Mouse (Mus musculus): ENCODE measurements around the gene Arrdc5. TPM values are rescaled to one million over a fixed set of nuclear protein-coding genes. Genes with fewer than 3 reads are reported as not detected.

The Arrdc5 gene
- total RNA-seq, 2 experiments from 2014 or later = not detected

DNA sequence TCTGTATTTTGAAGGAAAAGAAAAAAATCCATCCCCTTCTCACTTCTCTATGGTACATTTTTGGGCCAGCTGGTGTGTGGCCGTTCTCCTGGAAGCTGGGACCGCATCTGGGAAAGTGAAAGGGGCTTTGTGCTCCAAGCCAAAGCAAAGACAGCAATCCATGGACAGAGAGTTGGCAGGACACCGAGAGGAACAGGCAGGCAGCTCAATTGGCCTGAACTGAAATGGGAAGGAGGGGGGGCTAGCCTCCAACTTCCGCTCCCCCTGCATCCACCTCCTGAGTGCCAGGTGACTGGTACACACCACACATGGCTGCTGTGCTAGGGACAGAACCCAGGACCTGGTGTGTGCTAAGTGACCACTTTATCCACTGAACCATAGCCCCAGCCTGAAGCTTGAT, 17.3 kb downstream of the Arrdc5 start:
- DNase-seq = no peak
- intact Hi-C loops (cut with DNase I; ENCODE audit: low total_unique reads) = no loop called here

- no peak for DNase-seq
- intact Hi-C loops (cut with DNase I; ENCODE audit: low total_unique reads) = no loop called here
These were observed 18.9 kb downstream of the Arrdc5 start for GRCm38 (mm10) chr17:56281193-56281592.

DNA sequence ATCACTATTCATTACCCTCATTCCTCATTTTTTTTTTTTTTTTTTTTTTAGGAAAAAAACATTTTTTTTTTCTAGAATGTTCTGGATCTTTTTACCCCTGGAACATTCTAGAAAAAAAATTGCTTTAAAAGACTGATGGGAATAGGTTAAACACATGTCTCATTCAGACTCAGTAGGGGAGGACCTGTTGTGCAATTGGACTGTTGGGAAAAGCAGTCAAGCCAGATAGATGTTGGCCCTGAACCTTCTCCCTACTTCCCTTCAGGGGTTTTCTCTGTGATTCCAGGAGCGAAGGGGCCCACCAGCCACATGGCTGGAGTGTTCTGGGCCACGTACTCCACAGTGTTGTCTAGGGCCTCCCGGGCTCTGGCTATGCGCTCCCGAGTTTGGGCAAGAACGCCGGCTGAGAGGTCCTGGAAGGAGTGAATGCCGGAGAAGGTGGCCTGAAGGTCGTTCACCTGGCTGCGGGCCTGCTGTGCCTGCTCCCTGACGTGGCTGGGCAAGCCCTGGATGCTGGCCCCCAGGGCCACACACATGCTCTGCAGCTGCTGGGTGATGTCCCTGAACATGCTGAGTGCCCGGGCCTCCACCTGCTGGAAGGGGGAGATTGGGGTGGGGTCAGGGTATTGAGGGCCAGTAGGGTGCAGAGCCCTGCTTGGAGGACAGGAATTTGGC, 20.5 kb downstream of the Arrdc5 start:
- intact Hi-C loops (cut with DNase I; ENCODE audit: low total_unique reads) = no loop called here
- peak; percentile 57 for DNase-seq

DNA sequence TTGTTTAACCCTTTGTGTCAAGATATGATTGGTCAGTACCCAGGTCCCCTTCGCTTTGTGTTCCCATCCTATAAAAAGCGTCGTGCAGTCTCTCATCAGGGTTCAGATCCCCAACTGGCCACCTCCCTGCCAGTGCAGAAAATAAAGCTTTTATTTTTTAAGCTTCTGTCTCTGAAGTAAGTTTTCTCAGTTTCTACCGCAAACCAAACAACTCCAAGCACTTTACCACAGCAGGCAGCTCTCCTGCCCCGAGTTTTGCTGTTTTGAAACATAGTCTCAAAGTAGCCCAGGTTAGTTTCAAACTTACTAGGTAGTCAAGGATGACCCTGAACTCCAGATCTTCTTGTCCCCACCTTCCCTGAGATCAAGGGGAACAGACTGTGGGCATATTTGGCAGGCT, 21.7 kb downstream of the Arrdc5 start:
- intact Hi-C loops (cut with DNase I; ENCODE audit: low total_unique reads) = no loop called here
- DNase-seq = no peak

- intact Hi-C loops (cut with DNase I; ENCODE audit: low total_unique reads) = no loop called here
- DNase-seq = no peak
These were observed 22.6 kb downstream of the Arrdc5 start for GRCm38 (mm10) chr17:56277567-56277893.

GRCm38 (mm10) chr17:56276643-56277566, 23.2 kb downstream of the Arrdc5 start, which contains the start of gene Ticam1:
TSS of gene Ticam1 (minus strand) at chr17:56276786.
- intact Hi-C loops (cut with DNase I; ENCODE audit: low total_unique reads) = no loop called here
- DNase-seq = peak; percentile 91

- peak; percentile 38 for DNase-seq
- intact Hi-C loops (cut with DNase I; ENCODE audit: low total_unique reads) = no loop called here
These were observed 24.1 kb downstream of the Arrdc5 start for GRCm38 (mm10) chr17:56275842-56276480.

DNA sequence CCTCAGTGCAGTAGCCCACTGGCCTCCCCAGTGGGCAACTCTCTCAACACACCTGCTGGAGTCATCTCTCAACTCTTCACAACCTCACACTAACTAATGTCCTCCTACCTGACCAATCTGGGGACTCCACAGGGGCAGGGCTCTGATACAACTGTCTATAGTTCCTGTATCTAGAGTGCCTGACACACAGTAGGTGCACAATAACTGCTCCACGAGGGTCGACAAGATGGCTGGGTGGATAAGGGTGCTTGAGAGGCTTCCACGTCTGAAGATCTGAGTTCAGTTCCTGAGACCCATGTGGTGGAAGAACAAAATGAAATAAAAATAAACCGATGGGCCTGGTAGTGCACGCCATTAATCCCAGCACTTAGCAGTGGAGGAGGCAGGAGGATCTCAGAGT, 26.1 kb downstream of the Arrdc5 start:
- intact Hi-C loops (cut with DNase I; ENCODE audit: low total_unique reads) = no loop called here
- no peak for DNase-seq

DNA sequence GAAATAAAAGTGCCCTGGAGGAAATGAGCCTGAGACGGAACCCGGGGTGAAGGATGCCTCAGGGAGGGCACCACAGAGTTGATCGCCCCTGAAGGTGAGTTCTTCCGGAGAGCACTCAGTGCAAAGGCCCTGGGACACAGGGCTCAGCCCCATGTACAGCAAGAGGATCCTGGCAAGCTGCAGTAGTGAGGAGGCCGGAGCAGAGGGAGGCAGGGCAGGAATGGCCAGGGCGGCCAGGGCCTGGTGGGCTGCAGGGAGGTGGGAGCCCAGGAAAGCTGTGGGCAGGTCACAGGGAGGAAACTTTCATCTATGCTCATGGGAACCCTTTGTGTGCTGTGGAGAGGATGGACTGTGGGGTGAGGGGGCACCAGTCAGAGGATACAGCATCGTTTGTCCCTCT, 26.6 kb downstream of the Arrdc5 start:
- DNase-seq = no peak
- intact Hi-C loops (cut with DNase I; ENCODE audit: low total_unique reads) = no loop called here

- intact Hi-C loops (cut with DNase I; ENCODE audit: low total_unique reads) = no loop called here
- no peak for DNase-seq
These were observed 27.4 kb downstream of the Arrdc5 start for GRCm38 (mm10) chr17:56272644-56273043.

DNA sequence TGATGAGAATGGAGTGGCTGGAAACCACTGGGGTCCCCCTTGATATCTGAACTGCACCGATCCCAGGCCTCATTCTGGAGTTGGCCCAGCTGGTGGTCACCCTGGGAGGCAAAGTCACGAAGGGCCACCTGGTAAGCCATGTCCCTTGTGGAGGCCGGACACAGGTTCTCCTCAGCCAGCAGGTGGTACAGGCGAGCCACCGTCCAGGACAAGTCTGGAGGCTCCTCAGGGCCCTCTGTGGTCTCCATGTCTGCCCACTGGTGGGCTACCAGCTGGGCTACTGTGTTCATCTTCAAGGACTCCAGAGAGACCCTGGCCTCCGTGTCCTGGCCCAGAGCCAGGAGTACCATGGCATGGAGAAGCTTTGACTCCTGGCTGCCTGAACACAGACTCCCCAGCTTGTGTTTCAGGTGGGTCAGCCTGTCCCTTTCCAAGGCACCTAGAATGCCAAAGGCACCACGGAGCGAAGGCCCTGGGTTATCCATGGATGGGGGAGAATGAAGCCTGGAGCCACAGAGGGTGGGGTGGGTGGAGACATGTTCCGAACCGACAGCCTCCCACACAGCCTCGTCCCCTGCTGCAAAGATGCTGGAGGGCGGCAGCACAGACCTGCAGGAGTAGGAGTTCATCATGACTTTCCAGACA, 28.4 kb downstream of the Arrdc5 start:
- intact Hi-C loops (cut with DNase I; ENCODE audit: low total_unique reads) = no loop called here
- DNase-seq = peak; percentile 9

DNA sequence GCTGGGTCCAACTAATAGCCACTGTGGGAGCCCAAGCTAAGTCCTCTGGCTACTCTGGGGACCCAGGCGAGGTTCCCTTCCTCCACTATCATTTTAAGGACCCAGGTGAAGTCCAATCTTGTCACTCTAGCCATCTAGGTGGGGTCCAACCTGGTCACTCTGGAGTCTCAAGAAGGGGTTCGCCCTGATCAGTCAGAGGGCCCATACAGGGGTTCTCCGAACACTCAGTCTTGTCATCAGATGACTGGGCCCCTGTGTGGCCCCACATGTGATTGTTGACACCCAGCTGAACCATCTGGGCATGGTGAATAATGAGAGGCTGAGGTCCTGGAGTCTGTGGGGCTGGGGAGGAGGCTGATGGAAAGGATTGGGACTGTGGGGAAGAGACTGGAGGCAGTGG, 30.3 kb downstream of the Arrdc5 start:
- no peak for DNase-seq

DNA sequence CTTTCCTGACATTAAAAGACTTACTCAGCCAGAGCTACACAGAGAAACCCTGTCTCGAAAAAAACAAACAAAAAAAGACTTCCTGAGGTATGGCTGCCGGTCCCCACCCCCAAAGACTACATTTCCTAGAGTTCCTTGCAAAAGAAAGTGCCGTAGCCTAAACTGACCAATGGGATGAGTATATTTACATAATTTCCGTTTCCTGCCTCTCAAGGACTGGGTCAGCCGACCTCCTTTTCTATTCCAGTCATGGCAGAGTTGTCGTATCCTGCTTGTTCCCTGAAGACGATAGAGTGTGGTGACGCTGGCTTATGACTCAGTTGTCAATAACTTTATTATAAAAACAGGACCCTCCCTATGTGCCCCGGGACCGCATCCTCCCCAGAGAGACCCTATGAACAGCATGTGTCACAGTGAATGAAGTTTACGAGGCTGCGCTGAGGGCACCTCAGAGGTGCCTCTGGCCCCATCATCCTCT, 30.9 kb downstream of the Arrdc5 start:
- DNase-seq = peak; percentile 47
- intact Hi-C loops (cut with DNase I; ENCODE audit: low total_unique reads) = no loop called here

More for the DNA sequence above, 30.3 kb downstream of the Arrdc5 start:
- intact Hi-C loops (cut with DNase I; ENCODE audit: low total_unique reads) = no loop called here

DNA sequence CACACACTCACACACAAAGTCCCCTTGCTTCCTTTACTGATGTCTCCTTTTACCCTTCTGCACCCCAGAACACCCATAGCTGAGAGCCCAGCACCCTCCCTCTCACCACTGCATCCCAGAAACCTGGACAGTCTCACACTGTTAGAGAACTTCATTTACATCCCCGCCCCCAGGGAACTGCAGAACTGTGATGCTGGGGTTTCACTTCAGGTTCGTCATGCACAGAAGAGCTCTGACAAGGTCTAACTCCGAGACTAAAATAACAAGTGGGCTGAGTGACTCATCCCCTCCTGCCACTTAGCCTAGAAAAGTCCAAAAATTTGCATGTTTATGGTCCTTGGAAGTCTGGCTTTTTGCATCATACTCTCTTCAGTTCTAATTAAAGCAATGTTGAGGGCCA, 33.8 kb downstream of the Arrdc5 start:
- no peak for DNase-seq
- intact Hi-C loops (cut with DNase I; ENCODE audit: low total_unique reads) = no loop called here

- no peak for DNase-seq
- intact Hi-C loops (cut with DNase I; ENCODE audit: low total_unique reads) = no loop called here
These were observed 34.2 kb downstream of the Arrdc5 start for GRCm38 (mm10) chr17:56265869-56266268.

DNA sequence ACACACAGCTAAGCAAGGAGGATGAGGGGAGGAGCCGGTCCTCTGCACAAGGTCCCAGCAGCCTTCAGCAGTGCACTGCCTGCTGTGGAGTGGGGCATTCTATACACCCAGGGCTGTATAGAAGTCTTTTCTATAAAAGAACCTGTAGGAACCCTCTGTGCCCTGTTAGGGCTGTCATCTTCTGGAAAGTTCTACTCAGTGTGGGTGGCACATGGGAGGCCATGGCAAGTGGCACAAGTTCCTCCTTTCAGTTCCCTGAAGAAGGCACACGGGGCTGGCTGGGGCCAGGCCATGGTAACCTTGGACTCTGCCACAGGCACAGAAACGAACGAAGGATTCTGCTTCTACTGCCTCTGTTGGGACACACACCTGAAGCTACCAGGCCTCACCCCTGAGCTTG, 35.1 kb downstream of the Arrdc5 start:
- intact Hi-C loops (cut with DNase I; ENCODE audit: low total_unique reads) = no loop called here
- DNase-seq = no peak

- peak; percentile 81 for DNase-seq
- intact Hi-C loops (cut with DNase I; ENCODE audit: low total_unique reads) = no loop called here
These were observed 36.1 kb downstream of the Arrdc5 start for GRCm38 (mm10) chr17:56264020-56264419.

DNA sequence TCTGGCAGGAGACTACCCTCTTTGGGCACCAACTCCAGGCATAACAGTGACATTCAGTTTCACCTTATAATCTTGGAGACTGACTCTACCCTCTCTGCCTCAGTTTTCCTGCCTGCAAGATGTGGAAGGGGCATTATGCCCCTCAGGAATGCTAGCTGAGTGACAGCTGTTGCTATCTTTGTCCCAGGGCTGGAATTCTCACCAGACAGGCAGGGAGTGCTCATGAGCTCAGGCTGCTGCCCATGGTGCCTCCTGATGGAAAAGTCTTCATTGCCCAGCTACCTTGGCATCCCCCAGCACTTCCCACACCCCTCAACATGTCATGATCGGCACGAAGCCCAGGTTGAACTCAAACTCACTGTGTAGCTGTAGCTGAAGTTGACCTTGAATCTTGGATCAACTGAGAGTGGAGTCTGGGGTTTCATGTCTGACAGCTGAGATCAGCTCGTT, 37.4 kb downstream of the Arrdc5 start:
- peak; percentile 69 for DNase-seq
- intact Hi-C loops (cut with DNase I; ENCODE audit: low total_unique reads) = no loop called here

DNA sequence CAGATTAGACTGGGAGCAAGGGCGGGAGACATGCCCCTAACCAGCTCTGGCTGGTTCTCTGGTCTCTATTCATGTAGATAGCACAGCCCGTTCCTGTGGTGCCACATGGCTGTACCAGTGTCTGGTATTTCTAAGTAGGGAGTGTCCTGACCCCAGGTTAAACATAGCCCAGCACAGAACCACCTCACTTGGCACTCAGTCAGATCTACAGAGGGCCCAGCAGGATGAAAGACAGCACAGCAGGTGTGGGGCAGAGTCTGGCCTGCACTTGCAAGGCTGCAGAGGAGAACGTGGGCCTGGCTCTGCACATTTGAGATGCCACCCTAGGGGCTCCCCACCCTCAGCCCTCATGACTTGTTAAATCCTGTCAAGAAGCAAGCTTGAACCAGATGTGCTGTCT, 38.9 kb downstream of the Arrdc5 start:
- peak; percentile 54 for DNase-seq
- intact Hi-C loops (cut with DNase I; ENCODE audit: low total_unique reads) = no loop called here
